Mouse (Mus musculus) heart, embryonic 16.5 days (tissue): ENCODE measurements around the gene Slc41a1. TPM values are rescaled to one million over a fixed set of nuclear protein-coding genes. Genes with fewer than 3 reads are reported as not detected.

ENCODE experiments used
- ATAC-seq: fragments of 200-750 bp; cut with Nextera tagmentation; replicated peaks from 2 replicates; pipeline ENCODE4 v1.8.0; 2017; ENCODE audit warnings: moderate number of reproducible peaks; ENCODE audit not compliant: insufficient read depth, low FRiP score; ENCODE audit errors: extremely low read depth
- H3K27ac ChIP-seq: fragments of 300-500 bp; sonication (generic); 2 replicates; pipeline ENCODE4 v1.5.1; 2014; ENCODE audit warnings: mild to moderate bottlenecking, low read length, control low read depth, moderate library complexity
- H3K27me3 ChIP-seq: fragments of 300-500 bp; sonication (generic); 2 replicates; pipeline ENCODE4 v1.6.1; 2014; ENCODE audit warnings: low read length, mixed read lengths; ENCODE audit not compliant: control insufficient read depth, insufficient read depth
- H3K36me3 ChIP-seq: fragments of 300-500 bp; sonication (generic); 2 replicates; pipeline ENCODE4 v1.6.1; 2014; ENCODE audit not compliant: control insufficient read depth, insufficient read depth
- H3K4me1 ChIP-seq: fragments of 300-500 bp; sonication (generic); 2 replicates; pipeline ENCODE4 v1.6.1; 2014; ENCODE audit warnings: low read length, mixed read lengths; ENCODE audit not compliant: control insufficient read depth, insufficient read depth
- H3K4me2 ChIP-seq: fragments of 300-500 bp; sonication (generic); 2 replicates; pipeline ENCODE4 v1.6.1; 2014; ENCODE audit warnings: low read depth, mild to moderate bottlenecking, control low read depth, low read length
- H3K4me3 ChIP-seq: fragments of 300-500 bp; sonication (generic); 2 replicates; pipeline ENCODE4 v1.5.1; 2014; ENCODE audit warnings: mild to moderate bottlenecking, control low read depth, low read length
- H3K9ac ChIP-seq: fragments of 300-500 bp; sonication (generic); 2 replicates; pipeline ENCODE4 v1.6.1; 2014; ENCODE audit warnings: low read length, control low read depth
- H3K9me3 ChIP-seq: fragments of 300-500 bp; sonication (generic); replicated peaks from 2 replicates; pipeline ENCODE4 v1.6.1; 2016; ENCODE audit warnings: low read length; ENCODE audit not compliant: control insufficient read depth
- WGBS: fragments of 180-500 bp; shearing (Covaris S2); extraction: QIAGEN DNeasy Blood & Tissue Kit; methylation state at CpG from one replicate; pipeline ENCODE4 v1.1.7; 2014; 5-methylcytosine and 5-hydroxymethylcytosine counted together
- polyA plus RNA-seq: library from polyadenylated mRNA; unstranded; fragments of >200 nt; fragmentation: Nextera tagmentation; extraction: Ambion mirVana; gene quantifications from 2 replicates; pipeline ENCODE4 v1.2.1, GENCODE M21; 2015

Slc41a1 gene
- polyA plus RNA-seq, 1 experiment from 2014 or later = 10.3 TPM

GRCm38 (mm10) chr1:131830971-131831641 is 3.8 kb downstream of the Slc41a1 start:
- Histone ChIP-seq H3K36me3 (peaks cover 6% of the 10 kb centered on the region), H3K4me2 (no peak overlapping the region), H3K27ac (no peak overlapping the region), H3K4me1 (peaks cover 10% of the 10 kb centered on the region), H3K4me3 (no peak overlapping the region), H3K9ac (no peak overlapping the region), H3K9me3 (no peaks in the 10 kb centered on the region), H3K27me3 (no peaks in the 10 kb centered on the region)
- ATAC-seq = no peak
- 78% methylated on average over 8 of the region's 8 CpGs for WGBS

- WGBS = 75% methylated on average over 3 of the region's 3 CpGs
- Histone ChIP-seq H3K9ac (no peak overlapping the region), H3K9me3 (no peaks in the 10 kb centered on the region), H3K4me3 (no peak overlapping the region), H3K36me3 (peaks cover 19% of the 10 kb centered on the region), H3K4me1 (no peaks in the 10 kb centered on the region), H3K27ac (no peak overlapping the region), H3K27me3 (no peaks in the 10 kb centered on the region), H3K4me2 (no peak overlapping the region)
- ATAC-seq = no peak
Observed at GRCm38 (mm10) chr1:131837035-131837434, 9.7 kb downstream of the Slc41a1 start.

GRCm38 (mm10) chr1:131838542-131838941 is 11.2 kb downstream of the Slc41a1 start:
- Histone ChIP-seq H3K27me3 (no peaks in the 10 kb centered on the region), H3K27ac (no peak overlapping the region), H3K4me2 (no peak overlapping the region), H3K4me1 (0 out of 2 replicates have a peak, but pooled peaks cover 3% of the 10 kb centered on the region), H3K4me3 (no peak overlapping the region), H3K9me3 (no peaks in the 10 kb centered on the region), H3K9ac (no peak overlapping the region), H3K36me3 (peaks cover 28% of the 10 kb centered on the region)
- 76% methylated on average over 5 of the region's 5 CpGs for WGBS
- no peak for ATAC-seq

DNA sequence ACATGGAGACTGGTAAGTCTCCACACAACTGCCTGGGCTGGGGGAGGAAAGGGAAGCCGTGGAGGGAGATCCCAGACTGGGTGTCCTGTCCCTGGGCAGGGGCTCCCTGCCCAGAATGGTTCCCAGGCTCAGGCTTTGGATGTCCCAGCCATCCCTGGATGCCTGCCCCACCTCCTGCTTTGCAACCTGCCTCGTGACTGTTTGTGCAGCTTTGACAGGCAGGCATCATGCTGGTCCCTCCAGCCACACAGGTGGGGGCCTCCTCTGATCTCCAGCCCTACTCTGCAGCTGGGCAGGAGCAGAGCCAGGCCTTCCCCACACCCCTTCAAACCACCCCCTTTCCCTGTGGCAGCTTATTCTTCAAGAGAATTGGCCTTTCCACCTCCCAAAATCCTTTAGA is 12.0 kb downstream of the Slc41a1 start:
- H3K27ac ChIP-seq = no peak overlapping the region
- H3K36me3 ChIP-seq = peaks cover 29% of the 10 kb centered on the region
- H3K4me1 ChIP-seq = 0 out of 2 replicates have a peak, but pooled peaks cover 3% of the 10 kb centered on the region
- H3K9me3 ChIP-seq = no peaks in the 10 kb centered on the region
- H3K4me3 ChIP-seq = no peak overlapping the region
- H3K4me2 ChIP-seq = no peak overlapping the region
- 66% methylated on average over 2 of the region's 2 CpGs for WGBS
- H3K27me3 ChIP-seq = no peaks in the 10 kb centered on the region
- no peak for ATAC-seq
- H3K9ac ChIP-seq = no peak overlapping the region

- no peak for ATAC-seq
- 0 out of 2 replicates have a peak, but pooled peaks cover 3% of the 10 kb centered on the region for H3K4me1 ChIP-seq
- 75% methylated on average over 4 of the region's 4 CpGs for WGBS
- H3K4me2 ChIP-seq = no peak overlapping the region
- 0 out of 2 replicates have a peak overlapping the region, but pooled peaks have one; percentile 6 for H3K27ac ChIP-seq
- no peak overlapping the region for H3K4me3 ChIP-seq
- H3K36me3 ChIP-seq = peaks cover 32% of the 10 kb centered on the region
- H3K27me3 ChIP-seq = no peaks in the 10 kb centered on the region
- H3K9ac ChIP-seq = peak overlapping the region; percentile 18; the same call in 1 of the 2 replicates
- no peaks in the 10 kb centered on the region for H3K9me3 ChIP-seq
Observed at GRCm38 (mm10) chr1:131842221-131842620, 14.9 kb downstream of the Slc41a1 start.

GRCm38 (mm10) chr1:131843758-131844157 is 16.5 kb downstream of the Slc41a1 start:
- 0 out of 2 replicates have a peak, but pooled peaks cover 3% of the 10 kb centered on the region for H3K4me1 ChIP-seq
- WGBS = 91% methylated on average over 10 of the region's 10 CpGs
- ATAC-seq = no peak
- H3K9ac ChIP-seq = no peak overlapping the region
- peaks cover 32% of the 10 kb centered on the region for H3K36me3 ChIP-seq
- no peak overlapping the region for H3K27ac ChIP-seq
- no peaks in the 10 kb centered on the region for H3K27me3 ChIP-seq
- no peak overlapping the region for H3K4me3 ChIP-seq
- H3K9me3 ChIP-seq = no peaks in the 10 kb centered on the region
- no peak overlapping the region for H3K4me2 ChIP-seq

DNA sequence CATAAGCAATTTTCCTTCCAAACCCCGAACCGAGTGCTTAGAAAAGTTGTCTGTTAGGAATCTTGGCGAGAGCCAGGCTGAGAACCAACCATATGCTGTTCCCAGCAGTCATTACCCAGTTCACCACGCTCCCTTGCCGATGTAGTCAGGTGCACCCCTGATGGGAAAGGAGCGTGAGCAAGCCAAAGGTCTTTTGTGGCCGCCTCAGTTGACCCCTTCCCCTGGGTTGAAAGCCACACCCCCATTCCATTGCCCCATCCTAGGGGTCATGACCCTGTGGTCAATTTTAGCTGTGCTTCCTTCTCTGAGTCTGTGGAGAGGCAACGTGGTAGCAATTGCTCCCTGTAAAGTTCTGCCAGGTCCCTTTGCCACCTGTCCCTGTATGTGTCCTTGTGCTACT is 17.6 kb downstream of the Slc41a1 start:
- 0 out of 2 replicates have a peak, but pooled peaks cover 3% of the 10 kb centered on the region for H3K4me1 ChIP-seq
- no peaks in the 10 kb centered on the region for H3K27me3 ChIP-seq
- H3K9me3 ChIP-seq = no peaks in the 10 kb centered on the region
- no peak overlapping the region for H3K4me2 ChIP-seq
- H3K27ac ChIP-seq = no peak overlapping the region
- H3K36me3 ChIP-seq = peaks cover 32% of the 10 kb centered on the region
- 81% methylated on average over 8 of the region's 8 CpGs for WGBS
- ATAC-seq = no peak
- H3K9ac ChIP-seq = no peak overlapping the region
- H3K4me3 ChIP-seq = no peak overlapping the region

- Histone ChIP-seq H3K4me2 (no peak overlapping the region), H3K4me3 (no peak overlapping the region), H3K9ac (no peak overlapping the region), H3K4me1 (0 out of 2 replicates have a peak, but pooled peaks cover 3% of the 10 kb centered on the region), H3K27me3 (no peaks in the 10 kb centered on the region), H3K9me3 (no peaks in the 10 kb centered on the region), H3K27ac (no peak overlapping the region), H3K36me3 (peaks cover 23% of the 10 kb centered on the region)
- 78% methylated on average over 5 of the region's 5 CpGs for WGBS
- no peak for ATAC-seq
Observed at GRCm38 (mm10) chr1:131846255-131846654, 19.0 kb downstream of the Slc41a1 start.

GRCm38 (mm10) chr1:131861811-131862210 is 34.5 kb downstream of the Slc41a1 start:
- Histone ChIP-seq H3K4me1 (no peaks in the 10 kb centered on the region), H3K27me3 (no peaks in the 10 kb centered on the region), H3K9ac (no peak overlapping the region), H3K4me3 (no peak overlapping the region), H3K9me3 (no peaks in the 10 kb centered on the region), H3K36me3 (no peaks in the 10 kb centered on the region), H3K27ac (no peak overlapping the region), H3K4me2 (no peak overlapping the region)
- ATAC-seq = no peak
- 72% methylated on average over 4 of the region's 4 CpGs for WGBS
